Mouse (Mus musculus): Measurements from ENCODE around the gene Btbd35f14. TPM values are rescaled to one million over a fixed set of nuclear protein-coding genes. Genes with fewer than 3 reads are reported as not detected.
"Not testable (repeated sequence)": the region's sequence is repeated elsewhere in the genome, so short reads cannot be mapped to it uniquely, and the experiment has no call there.

Btbd35f14 gene
- total RNA-seq (2021): not detected

DNA sequence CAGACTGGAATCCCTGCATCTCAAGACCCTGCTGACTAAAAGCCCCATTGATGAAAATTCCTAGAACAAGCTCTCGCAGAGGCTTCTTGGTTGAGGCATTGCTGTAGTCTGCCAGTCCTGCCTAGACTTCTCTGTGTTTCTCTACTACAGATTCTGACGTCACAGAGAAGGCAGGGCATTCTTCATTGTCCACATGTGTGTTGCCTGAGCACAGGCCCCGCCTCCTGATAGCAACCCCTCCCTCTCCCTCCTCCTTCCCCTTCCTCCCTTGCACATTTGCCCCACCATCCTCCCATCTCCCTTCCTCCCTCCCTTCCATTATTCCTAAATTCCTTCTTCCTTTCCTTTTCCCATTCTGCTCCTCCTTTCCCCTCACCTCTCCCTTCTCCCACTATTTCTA lies at the start of gene Btbd35f14:
Gene Btbd35f14, minus strand, starts transcription at position 101 of the 400 bp plus-strand sequence.
- intact Hi-C loops (cut with DNase I); DNase-seq: not testable (repeated sequence)

- intact Hi-C loops (cut with DNase I); DNase-seq: not testable (repeated sequence)
Observed at GRCm38 (mm10) chrX:33656872-33657271, 45.3 kb downstream of the Btbd35f14 start, which contains the start of gene Btbd35f13. Gene Btbd35f13, plus strand, starts transcription at chrX:33657172.

Other genes with a start within 250 kb of the Btbd35f14 start
- not detected for gene Btbd35f15, start 125.0 kb downstream of the Btbd35f14 start, total RNA-seq (2021)
- not detected for gene Btbd35f13, start 45.2 kb downstream of the Btbd35f14 start, total RNA-seq (2021)

Measured in heart, postnatal 10 days (tissue).